Mouse (Mus musculus) heart, embryonic 16.5 days (tissue): ENCODE data around the gene Ift172. TPM values are rescaled to one million over a fixed set of nuclear protein-coding genes. Genes with fewer than 3 reads are reported as not detected.

Experiments used
- ATAC-seq: fragments of 200-750 bp; cut with Nextera tagmentation; replicated peaks from 2 replicates; pipeline ENCODE4 v1.8.0; 2017; ENCODE audit warnings: moderate number of reproducible peaks; ENCODE audit not compliant: insufficient read depth, low FRiP score; ENCODE audit errors: extremely low read depth
- H3K27ac ChIP-seq: fragments of 300-500 bp; sonication (generic); 2 replicates; pipeline ENCODE4 v1.5.1; 2014; ENCODE audit warnings: mild to moderate bottlenecking, low read length, control low read depth, moderate library complexity
- H3K27me3 ChIP-seq: fragments of 300-500 bp; sonication (generic); 2 replicates; pipeline ENCODE4 v1.6.1; 2014; ENCODE audit warnings: low read length, mixed read lengths; ENCODE audit not compliant: control insufficient read depth, insufficient read depth
- H3K36me3 ChIP-seq: fragments of 300-500 bp; sonication (generic); 2 replicates; pipeline ENCODE4 v1.6.1; 2014; ENCODE audit not compliant: control insufficient read depth, insufficient read depth
- H3K4me1 ChIP-seq: fragments of 300-500 bp; sonication (generic); 2 replicates; pipeline ENCODE4 v1.6.1; 2014; ENCODE audit warnings: low read length, mixed read lengths; ENCODE audit not compliant: control insufficient read depth, insufficient read depth
- H3K4me2 ChIP-seq: fragments of 300-500 bp; sonication (generic); 2 replicates; pipeline ENCODE4 v1.6.1; 2014; ENCODE audit warnings: low read depth, mild to moderate bottlenecking, control low read depth, low read length
- H3K4me3 ChIP-seq: fragments of 300-500 bp; sonication (generic); 2 replicates; pipeline ENCODE4 v1.5.1; 2014; ENCODE audit warnings: mild to moderate bottlenecking, control low read depth, low read length
- H3K9ac ChIP-seq: fragments of 300-500 bp; sonication (generic); 2 replicates; pipeline ENCODE4 v1.6.1; 2014; ENCODE audit warnings: low read length, control low read depth
- H3K9me3 ChIP-seq: fragments of 300-500 bp; sonication (generic); replicated peaks from 2 replicates; pipeline ENCODE4 v1.6.1; 2016; ENCODE audit warnings: low read length; ENCODE audit not compliant: control insufficient read depth
- WGBS: fragments of 180-500 bp; shearing (Covaris S2); extraction: QIAGEN DNeasy Blood & Tissue Kit; methylation state at CpG from one replicate; pipeline ENCODE4 v1.1.7; 2014; 5-methylcytosine and 5-hydroxymethylcytosine counted together
- polyA plus RNA-seq: library from polyadenylated mRNA; unstranded; fragments of >200 nt; fragmentation: Nextera tagmentation; extraction: Ambion mirVana; gene quantifications from 2 replicates; pipeline ENCODE4 v1.2.1, GENCODE M21; 2015

Gene Ift172
- polyA plus RNA-seq, 1 experiment from 2014 or later = 22.3 TPM

GRCm38 (mm10) chr5:31204421-31204820 is 86.5 kb downstream of the Ift172 start:
- Histone ChIP-seq H3K4me1 (peaks cover 14% of the 10 kb centered on the region), H3K27me3 (no peaks in the 10 kb centered on the region), H3K4me2 (no peak overlapping the region), H3K9me3 (peaks cover 4% of the 10 kb centered on the region), H3K4me3 (no peak overlapping the region), H3K36me3 (peaks cover 57% of the 10 kb centered on the region), H3K27ac (no peak overlapping the region), H3K9ac (no peak overlapping the region)
- no peak for ATAC-seq
- 86% methylated on average over 6 of the region's 6 CpGs for WGBS

GRCm38 (mm10) chr5:31203866-31204265 is 87.0 kb downstream of the Ift172 start:
- WGBS = 87% methylated on average over 2 of the region's 2 CpGs
- peaks cover 63% of the 10 kb centered on the region for H3K36me3 ChIP-seq

More at GRCm38 (mm10) chr5:31203866-31204265, 87.0 kb downstream of the Ift172 start:
- no peak overlapping the region for H3K4me2 ChIP-seq
- no peak overlapping the region for H3K9ac ChIP-seq
- ATAC-seq = no peak
- H3K9me3 ChIP-seq = peaks cover 4% of the 10 kb centered on the region
- no peaks in the 10 kb centered on the region for H3K27me3 ChIP-seq
- H3K27ac ChIP-seq = no peak overlapping the region
- H3K4me1 ChIP-seq = peaks cover 14% of the 10 kb centered on the region
- H3K4me3 ChIP-seq = no peak overlapping the region

Other genes with a start within 250 kb of the Ift172 start
- gene Atraid, start 242.8 kb downstream of the Ift172 start, polyA plus RNA-seq = 117 and 121 TPM in 2 replicates
- 9.4 and 9.5 TPM in 2 replicates for gene Slc5a6, start 242.2 kb downstream of the Ift172 start, polyA plus RNA-seq
- 14.4 and 18.4 TPM in 2 replicates for gene Cad, start 236.3 kb downstream of the Ift172 start, polyA plus RNA-seq
- not detected in 2 replicates for gene Dnajc5g, start 184.8 kb downstream of the Ift172 start, polyA plus RNA-seq
- gene Slc30a3, start 182.9 kb downstream of the Ift172 start, polyA plus RNA-seq = 0.27 and 0.35 TPM in 2 replicates
- gene Trim54, start 174.4 kb downstream of the Ift172 start, polyA plus RNA-seq = 8.1 and 11.2 TPM in 2 replicates
- gene Ucn, start 152.3 kb downstream of the Ift172 start, polyA plus RNA-seq = not detected in 2 replicates
- gene Mpv17, start 136.9 kb downstream of the Ift172 start, polyA plus RNA-seq = 87.6 and 91.5 TPM in 2 replicates
- 0.63 and 1.3 TPM in 2 replicates for gene Gm29609, start 111.2 kb downstream of the Ift172 start, polyA plus RNA-seq
- gene Gtf3c2, start 111.0 kb downstream of the Ift172 start, polyA plus RNA-seq = 39.7 and 46.4 TPM in 2 replicates
- gene Snx17, start 97.9 kb downstream of the Ift172 start, polyA plus RNA-seq = 113 and 122 TPM in 2 replicates
- 61.4 and 73.3 TPM in 2 replicates for gene Eif2b4, start 97.7 kb downstream of the Ift172 start, polyA plus RNA-seq
- 6.2 and 6.5 TPM in 2 replicates for gene Zfp513, start 88.8 kb downstream of the Ift172 start, polyA plus RNA-seq
- gene Ppm1g, start 70.4 kb downstream of the Ift172 start, polyA plus RNA-seq = 102 and 103 TPM in 2 replicates
- gene Nrbp1, start 50.3 kb downstream of the Ift172 start, polyA plus RNA-seq = 123 TPM in 2 replicates
- gene Gm9970, start 49.9 kb downstream of the Ift172 start, polyA plus RNA-seq = 0.29 and 0.40 TPM in 2 replicates
- gene Krtcap3, start 39.4 kb downstream of the Ift172 start, polyA plus RNA-seq = 5.4 and 6.3 TPM in 2 replicates
- 15.7 and 16.9 TPM in 2 replicates for gene Fndc4, start 5.0 kb upstream of the Ift172 start, polyA plus RNA-seq
- 0.16 and 0.18 TPM in 2 replicates for gene Gckr, start 6.3 kb upstream of the Ift172 start, polyA plus RNA-seq
- 41.3 and 43.0 TPM in 2 replicates for gene Zfp512, start 161.3 kb upstream of the Ift172 start, polyA plus RNA-seq
- gene 4930548H24Rik, start 194.6 kb upstream of the Ift172 start, polyA plus RNA-seq = not detected in 2 replicates
- 39.8 and 42.9 TPM in 2 replicates for gene Gpn1, start 203.6 kb upstream of the Ift172 start, polyA plus RNA-seq
- 18.9 and 20.0 TPM in 2 replicates for gene Slc4a1ap, start 235.9 kb upstream of the Ift172 start, polyA plus RNA-seq
- 18.6 and 20.2 TPM in 2 replicates for gene Supt7l, start 236.7 kb upstream of the Ift172 start, polyA plus RNA-seq